Mouse (Mus musculus) midbrain, embryonic 15.5 days (tissue): Measurements from ENCODE around the gene Olfr721-ps1. TPM values are rescaled to one million over a fixed set of nuclear protein-coding genes. Genes with fewer than 3 reads are reported as not detected.

Experiments
- polyA plus RNA-seq: library from polyadenylated mRNA; unstranded; fragments of >200 nt; fragmentation: Nextera tagmentation; extraction: Ambion mirVana; gene quantifications from 2 replicates; pipeline ENCODE4 v1.2.1, GENCODE M21; 2015

The Olfr721-ps1 gene
- polyA plus RNA-seq, 1 experiment from 2014 or later, result not detected

Other genes starting within 250 kb of the Olfr721-ps1 start
- gene Olfr720, start 214.5 kb upstream of the Olfr721-ps1 start, polyA plus RNA-seq, result not detected in 2 replicates
- gene Olfr31, start 78.5 kb upstream of the Olfr721-ps1 start, polyA plus RNA-seq, result 0.04 and 0.12 TPM in 2 replicates
- 2.1 and 4.0 TPM in 2 replicates for gene Il3ra, start 55.0 kb upstream of the Olfr721-ps1 start, polyA plus RNA-seq